Mouse (Mus musculus): ENCODE measurements around the gene Trcg1.
A peak's percentile ranks its signal among the peaks of the same experiment; 100 is the strongest.

The Trcg1 gene

GRCm38 (mm10) chr9:57261913-57262794, 25.8 kb downstream of the Trcg1 start, which contains the start of gene 1700017B05Rik:
1700017B05Rik (minus strand) TSS chr9:57262612.
- peak; percentile 46 for DNase-seq (ENCODE audit: low read depth, low spot score)

- no peak for DNase-seq (ENCODE audit: low read depth, low spot score)
These were observed 26.7 kb downstream of the Trcg1 start for GRCm38 (mm10) chr9:57262795-57263684.

GRCm38 (mm10) chr9:57265125-57265524, 28.8 kb downstream of the Trcg1 start:
- no peak for DNase-seq (ENCODE audit: low read depth, low spot score)

- no peak for DNase-seq (ENCODE audit: low read depth, low spot score)
These were observed 31.1 kb downstream of the Trcg1 start for GRCm38 (mm10) chr9:57267421-57267820.

GRCm38 (mm10) chr9:57268078-57268477, 31.7 kb downstream of the Trcg1 start:
- no peak for DNase-seq (ENCODE audit: low read depth, low spot score)

GRCm38 (mm10) chr9:57268575-57268974, 32.2 kb downstream of the Trcg1 start:
- DNase-seq (ENCODE audit: low read depth, low spot score): no peak

GRCm38 (mm10) chr9:57269384-57269783, 33.0 kb downstream of the Trcg1 start:
- no peak for DNase-seq (ENCODE audit: low read depth, low spot score)

GRCm38 (mm10) chr9:57270399-57270798, 34.0 kb downstream of the Trcg1 start:
- DNase-seq (ENCODE audit: low read depth, low spot score): no peak

- no peak for DNase-seq (ENCODE audit: low read depth, low spot score)
These were observed 34.7 kb downstream of the Trcg1 start for GRCm38 (mm10) chr9:57271081-57271480.

GRCm38 (mm10) chr9:57271837-57272562, 35.6 kb downstream of the Trcg1 start:
- no peak for DNase-seq (ENCODE audit: low read depth, low spot score)

- DNase-seq (ENCODE audit: low read depth, low spot score): no peak
These were observed 36.8 kb downstream of the Trcg1 start for GRCm38 (mm10) chr9:57272902-57273804.

- no peak for DNase-seq (ENCODE audit: low read depth, low spot score)
These were observed 37.6 kb downstream of the Trcg1 start for GRCm38 (mm10) chr9:57273805-57274494.

- no peak for DNase-seq (ENCODE audit: low read depth, low spot score)
These were observed 40.0 kb downstream of the Trcg1 start for GRCm38 (mm10) chr9:57276311-57276710.

GRCm38 (mm10) chr9:57278268-57278667, 41.9 kb downstream of the Trcg1 start:
- DNase-seq (ENCODE audit: low read depth, low spot score): no peak

GRCm38 (mm10) chr9:57279441-57279840, 43.1 kb downstream of the Trcg1 start:
- DNase-seq (ENCODE audit: low read depth, low spot score): no peak

- DNase-seq (ENCODE audit: low read depth, low spot score): no peak
These were observed 45.2 kb downstream of the Trcg1 start for GRCm38 (mm10) chr9:57281549-57281948.

- DNase-seq (ENCODE audit: low read depth, low spot score): no peak
These were observed 46.3 kb downstream of the Trcg1 start for GRCm38 (mm10) chr9:57282686-57283085.

GRCm38 (mm10) chr9:57283311-57283710, 47.0 kb downstream of the Trcg1 start:
- no peak for DNase-seq (ENCODE audit: low read depth, low spot score)

- DNase-seq (ENCODE audit: low read depth, low spot score): no peak
These were observed 50.8 kb downstream of the Trcg1 start for GRCm38 (mm10) chr9:57287183-57287582.

- DNase-seq (ENCODE audit: low read depth, low spot score): no peak
These were observed 58.5 kb downstream of the Trcg1 start for GRCm38 (mm10) chr9:57294905-57295304.

All from retina, postnatal 7 days (tissue).